9 mouse cellular contexts compared by ENCODE assay signal in the genomic region with DNA sequence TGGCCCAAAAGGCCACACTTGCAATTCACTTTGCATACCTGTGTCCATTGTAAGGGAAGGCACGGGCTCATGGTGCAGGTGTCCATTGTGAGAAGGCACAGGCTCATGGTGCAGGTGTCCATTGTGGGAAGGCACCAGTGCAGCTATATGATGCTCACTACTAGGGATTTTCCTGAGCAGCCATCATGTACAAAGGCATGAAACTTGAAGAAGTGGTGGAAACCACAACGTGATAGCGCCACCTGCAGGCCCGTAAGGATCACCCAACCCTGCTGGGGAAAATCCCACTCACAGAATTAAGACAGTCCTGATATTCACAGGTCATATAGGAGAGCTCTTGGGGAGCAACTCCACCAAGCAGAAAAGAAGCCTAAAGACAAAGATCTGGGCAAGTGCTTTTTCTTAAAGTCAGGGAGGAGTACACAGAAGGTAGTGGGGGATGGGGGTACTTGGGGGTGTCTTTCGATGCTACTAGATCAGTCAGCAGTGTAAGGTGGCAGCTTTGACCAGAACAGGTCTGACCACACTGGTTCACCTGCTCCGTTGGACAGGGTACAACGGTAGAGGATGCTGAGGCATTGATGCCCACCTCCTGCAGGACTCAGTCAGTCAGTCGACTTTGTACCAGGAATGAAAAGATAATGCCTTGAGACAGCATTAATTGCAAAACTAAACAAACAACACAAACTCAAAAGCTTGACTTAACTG. TPM values are rescaled to one million over a fixed set of nuclear protein-coding genes. Genes with fewer than 3 reads are reported as not detected.
DNase-seq lines count a peak whose midpoint lies in the region; ATAC-seq and TF ChIP-seq lines count a peak whose summit lies in the region.
"Had no signal": no experiment of that assay in that cellular context is flagged by ENCODE, and none has a peak within 500 bp of the region (broad histone marks: within the 10 kb centered on the region; RNA-seq: fewer than 3 reads in every experiment).

No protein-coding gene starts in this region.

- TF ChIP-seq CTCF in forebrain, postnatal 0 days (IDR thresholded peaks at IDR 0.05; ENCODE audit: low read depth): peak; percentile 83
- peak; percentile 79 for TF ChIP-seq CTCF in kidney, postnatal 0 days (IDR thresholded peaks at IDR 0.05; ENCODE audit: low read depth)
- TF ChIP-seq CTCF in liver, embryonic 14.5 days (IDR thresholded peaks at IDR 0.05; ENCODE audit: low read depth): peak; percentile 90

- no peaks in the 10 kb centered on the region for H3K9me3 ChIP-seq in forebrain, postnatal 0 days (ENCODE audit: low read length)
- H3K9me3 ChIP-seq in kidney, postnatal 0 days (replicated peaks; ENCODE audit: low read length): no peaks in the 10 kb centered on the region
- H3K9me3 ChIP-seq in liver, embryonic 14.5 days (ENCODE audit: control insufficient read depth, low read length): no peaks in the 10 kb centered on the region
- no peaks in the 10 kb centered on the region for H3K9me3 ChIP-seq in neural tube, embryonic 11.5 days (ENCODE audit: control insufficient read depth, low read length)

- no peaks in the 10 kb centered on the region for H3K4me1 ChIP-seq in forebrain, postnatal 0 days (ENCODE audit: insufficient read depth)
- no peaks in the 10 kb centered on the region for H3K4me1 ChIP-seq in kidney, postnatal 0 days (replicated peaks; ENCODE audit: insufficient read depth, low read length)
- peaks cover 17% of the 10 kb centered on the region in 2 experiments for H3K4me1 ChIP-seq in liver, embryonic 14.5 days (replicated peaks; ENCODE audit: control insufficient read depth in 2 of 2, insufficient read depth in 2 of 2, low read length in 1 of 2)
- H3K4me1 ChIP-seq in neural tube, embryonic 11.5 days (ENCODE audit: control insufficient read depth, insufficient read depth, low read length): no peaks in the 10 kb centered on the region

- WGBS in forebrain, postnatal 0 days: 45% methylated on average over 8 of the region's 8 CpGs
- 45% methylated on average over 8 of the region's 8 CpGs for WGBS in kidney, postnatal 0 days
- 30% methylated on average over 8 of the region's 8 CpGs for WGBS in liver, embryonic 14.5 days (ENCODE audit: insufficient replicate concordance)
- 38% methylated on average over 8 of the region's 8 CpGs for WGBS in neural tube, embryonic 11.5 days

- H3K4me3 ChIP-seq in forebrain, postnatal 0 days (ENCODE audit: low read depth, low read length): no peak overlapping the region
- no peak overlapping the region for H3K4me3 ChIP-seq in kidney, postnatal 0 days (replicated peaks; ENCODE audit: low read depth, low read length)
- H3K4me3 ChIP-seq in liver, embryonic 14.5 days (ENCODE audit: insufficient read depth in 1 of 2, low read depth in 2 of 2, low read length in 2 of 2): no peak overlapping the region
- no peak overlapping the region for H3K4me3 ChIP-seq in neural tube, embryonic 11.5 days (ENCODE audit: low read depth, low read length)

- peaks cover 23% of the 10 kb centered on the region for H3K36me3 ChIP-seq in forebrain, postnatal 0 days (ENCODE audit: insufficient read depth)
- H3K36me3 ChIP-seq in kidney, postnatal 0 days (ENCODE audit: insufficient read depth, low read length): 0 out of 2 replicates have a peak, but pooled peaks cover 3% of the 10 kb centered on the region
- no peaks in the 10 kb centered on the region; the same call in 1 of the 2 replicates for H3K36me3 ChIP-seq in liver, embryonic 14.5 days (replicated peaks; ENCODE audit: control insufficient read depth, insufficient read depth, low read depth)
- H3K36me3 ChIP-seq in neural tube, embryonic 11.5 days (ENCODE audit: control insufficient read depth, insufficient read depth, low read length): no peaks in the 10 kb centered on the region; the same call in 1 of the 2 replicates

- peak; percentile 78 for ATAC-seq in forebrain, postnatal 0 days
- no peak for ATAC-seq in kidney, postnatal 0 days (replicated peaks; ENCODE audit: low FRiP score, low read depth)
- peak; percentile 42; the same call in 1 of the 2 replicates for ATAC-seq in liver, embryonic 14.5 days (ENCODE audit: insufficient read depth)
- ATAC-seq in neural tube, embryonic 11.5 days (ENCODE audit: insufficient read depth, low FRiP score, low TSS enrichment): no peak

- TF ChIP-seq EP300 in liver, embryonic 14.5 days (IDR thresholded peaks at IDR 0.05; ENCODE audit: low read depth): no peak

- DNase-seq in urinary bladder, postnatal 25 days (ENCODE audit: low spot score): peak; percentile 39
- DNase-seq in urinary bladder, adult 18-20 months (ENCODE audit: low spot score in 2 of 2): no peak
- peak; percentile 55 for DNase-seq in cerebellum, adult 11 months
- DNase-seq in forebrain, postnatal 0 days: peak; percentile 81
- DNase-seq in kidney, postnatal 0 days (ENCODE audit: low spot score): peak; percentile 81
- peak; percentile 45 to 49 (median 47) for DNase-seq in liver, embryonic 14.5 days (ENCODE audit: low read depth in 3 of 3, low spot score in 3 of 3)
- peak; percentile 69 for DNase-seq in neural tube, embryonic 11.5 days (ENCODE audit: low spot score)
- DNase-seq in thymus, postnatal 36 days: peak; percentile 29 to 31

- H3K4me2 ChIP-seq in forebrain, postnatal 0 days (ENCODE audit: low read depth): no peak overlapping the region
- no peak overlapping the region for H3K4me2 ChIP-seq in kidney, postnatal 0 days (ENCODE audit: low read length)
- no peak overlapping the region for H3K4me2 ChIP-seq in liver, embryonic 14.5 days (ENCODE audit: low read depth)
- H3K4me2 ChIP-seq in neural tube, embryonic 11.5 days (ENCODE audit: low read depth): no peak overlapping the region

- H3K9ac ChIP-seq in forebrain, postnatal 0 days: no peak overlapping the region
- H3K9ac ChIP-seq in kidney, postnatal 0 days (ENCODE audit: low read depth, low read length): no peak overlapping the region
- no peak overlapping the region for H3K9ac ChIP-seq in liver, embryonic 14.5 days (replicated peaks)
- H3K9ac ChIP-seq in neural tube, embryonic 11.5 days (ENCODE audit: low read length): no peak overlapping the region

- no peaks in the 10 kb centered on the region for H3K27me3 ChIP-seq in forebrain, postnatal 0 days (ENCODE audit: insufficient read depth, low read length)
- H3K27me3 ChIP-seq in kidney, postnatal 0 days (ENCODE audit: insufficient read depth, low read length): no peaks in the 10 kb centered on the region
- no peaks in the 10 kb centered on the region for H3K27me3 ChIP-seq in liver, embryonic 14.5 days (ENCODE audit: control insufficient read depth, insufficient read depth, low read length)
- H3K27me3 ChIP-seq in neural tube, embryonic 11.5 days (ENCODE audit: control insufficient read depth, insufficient read depth, low read length): no peaks in the 10 kb centered on the region

- no peak overlapping the region for H3K27ac ChIP-seq in forebrain, postnatal 0 days (ENCODE audit: low read depth, low read length)
- no peak overlapping the region for H3K27ac ChIP-seq in kidney, postnatal 0 days
- H3K27ac ChIP-seq in liver, embryonic 14.5 days: peak overlapping the region; percentile 67; the same call in 1 of the 2 replicates
- no peak overlapping the region for H3K27ac ChIP-seq in neural tube, embryonic 11.5 days (ENCODE audit: low read depth, low read length)

RNA-seq across cellular contexts. Expression of gene Prnd, which starts 11.1 kb away (rescaled TPM):
- 3.5 and 4.4 TPM in 2 replicates for total RNA-seq in forebrain, postnatal 0 days (2014; rRNA removed)
- polyA plus RNA-seq in forebrain, postnatal 0 days (2015; fragmentation: Nextera tagmentation; extraction: Ambion mirVana): 6.0 and 6.2 TPM in 2 replicates
- 14.1 and 17.0 TPM in 2 replicates for polyA plus RNA-seq in kidney, postnatal 0 days (2015; fragmentation: Nextera tagmentation; extraction: Ambion mirVana)
- 0.16 and 0.21 TPM in 2 replicates for polyA plus RNA-seq in liver, embryonic 14.5 days (2012; rRNA removed)
- 0.11 TPM in 1 of 2 replicates, not detected in the other for polyA plus RNA-seq in liver, embryonic 14.5 days (2014; fragmentation: Nextera tagmentation; extraction: Ambion mirVana)
- 6.2 and 8.5 TPM in 2 replicates for polyA plus RNA-seq in neural tube, embryonic 11.5 days (2014; fragmentation: Nextera tagmentation; extraction: Ambion mirVana)

RNA-seq across cellular contexts. Expression of gene Prn, which starts 29.8 kb away (rescaled TPM):
- total RNA-seq in forebrain, postnatal 0 days (2014; rRNA removed): 0.76 TPM in 1 of 2 replicates, not detected in the other
- 0.33 TPM in 1 of 2 replicates, not detected in the other for polyA plus RNA-seq in forebrain, postnatal 0 days (2015; fragmentation: Nextera tagmentation; extraction: Ambion mirVana)
- polyA plus RNA-seq in kidney, postnatal 0 days (2015; fragmentation: Nextera tagmentation; extraction: Ambion mirVana): 0.20 TPM in 1 of 2 replicates, not detected in the other
- not detected in 2 replicates for polyA plus RNA-seq in liver, embryonic 14.5 days (2012; rRNA removed)
- polyA plus RNA-seq in liver, embryonic 14.5 days (2014; fragmentation: Nextera tagmentation; extraction: Ambion mirVana): not detected in 2 replicates
- polyA plus RNA-seq in neural tube, embryonic 11.5 days (2014; fragmentation: Nextera tagmentation; extraction: Ambion mirVana): 0.62 TPM in 1 of 2 replicates, not detected in the other
- polyA plus RNA-seq: frontal cortex, adult 2 months had no signal

RNA-seq across cellular contexts. Expression of gene Prnp, which starts 29.8 kb away (rescaled TPM):
- total RNA-seq in forebrain, postnatal 0 days (2014; rRNA removed): 352 and 356 TPM in 2 replicates
- polyA plus RNA-seq in forebrain, postnatal 0 days (2015; fragmentation: Nextera tagmentation; extraction: Ambion mirVana): 353 and 423 TPM in 2 replicates
- 63.8 and 69.9 TPM in 2 replicates for polyA plus RNA-seq in kidney, postnatal 0 days (2015; fragmentation: Nextera tagmentation; extraction: Ambion mirVana)
- polyA plus RNA-seq in liver, embryonic 14.5 days (2012; rRNA removed): 12.5 and 15.6 TPM in 2 replicates
- 16.9 and 20.3 TPM in 2 replicates for polyA plus RNA-seq in liver, embryonic 14.5 days (2014; fragmentation: Nextera tagmentation; extraction: Ambion mirVana)
- 31.7 and 33.1 TPM in 2 replicates for polyA plus RNA-seq in neural tube, embryonic 11.5 days (2014; fragmentation: Nextera tagmentation; extraction: Ambion mirVana)

Comparison
In these comparisons a context has a peak if more than half of its experiments do, and no peak if none do; other contexts are left out.
1. DNase-seq: peak in urinary bladder, postnatal 25 days (single experiment), cerebellum, adult 11 months (single experiment), forebrain, postnatal 0 days (single experiment), kidney, postnatal 0 days (single experiment), liver, embryonic 14.5 days (3 of 3), neural tube, embryonic 11.5 days (single experiment) and thymus, postnatal 36 days (2 of 2); none in urinary bladder, adult 18-20 months (0 of 2).
2. ATAC-seq: peak in forebrain, postnatal 0 days (single experiment) and liver, embryonic 14.5 days (single experiment); none in kidney, postnatal 0 days (single experiment) and neural tube, embryonic 11.5 days (single experiment).
3. Peak in every context shown above with its lines, with median percentiles within 50 percentile points of each other: CTCF ChIP-seq.